Mouse (Mus musculus) midbrain, embryonic 14.5 days (tissue): ENCODE results near the gene Armh3. TPM values are rescaled to one million over a fixed set of nuclear protein-coding genes. Genes with fewer than 3 reads are reported as not detected.

Source experiments
- ATAC-seq: fragments of 200-750 bp; cut with Nextera tagmentation; 2 replicates; pipeline ENCODE4 v1.8.0; 2017; ENCODE audit warnings: moderate number of reproducible peaks, moderate library complexity; ENCODE audit not compliant: low FRiP score, low TSS enrichment
- DNase-seq: peaks from one replicate; pipeline ENCODE4 v3.0.0-alpha.2; 2015
- H3K27ac ChIP-seq: fragments of 300-500 bp; sonication (generic); replicated peaks from 2 replicates; pipeline ENCODE4 v1.5.1; 2014; ENCODE audit warnings: mild to moderate bottlenecking, low read depth, low read length, moderate library complexity
- H3K27me3 ChIP-seq: fragments of 300-500 bp; sonication (generic); 2 replicates; pipeline ENCODE4 v1.6.1; 2014; ENCODE audit warnings: low read length, control low read depth, mixed read lengths; ENCODE audit not compliant: control insufficient read depth, insufficient read depth
- H3K36me3 ChIP-seq: fragments of 300-500 bp; sonication (generic); 2 replicates; pipeline ENCODE4 v1.6.1; 2014; ENCODE audit warnings: low read length, control low read depth; ENCODE audit not compliant: control insufficient read depth, insufficient read depth
- H3K4me1 ChIP-seq: fragments of 300-500 bp; sonication (generic); 2 replicates; pipeline ENCODE4 v1.6.1; 2014; ENCODE audit warnings: mild to moderate bottlenecking, antibody characterized with exemption, low read length, control low read depth; ENCODE audit not compliant: control insufficient read depth, insufficient read depth
- H3K4me2 ChIP-seq: fragments of 300-500 bp; sonication (generic); 2 replicates; pipeline ENCODE4 v1.6.1; 2014; ENCODE audit warnings: mild to moderate bottlenecking, low read length, moderate library complexity
- H3K4me3 ChIP-seq: fragments of 300-500 bp; sonication (generic); replicated peaks from 2 replicates; pipeline ENCODE4 v1.5.1; 2014; ENCODE audit warnings: low read depth, low read length
- H3K9ac ChIP-seq: fragments of 300-500 bp; sonication (generic); replicated peaks from 2 replicates; pipeline ENCODE4 v1.6.1; 2014; ENCODE audit warnings: mild to moderate bottlenecking, low read length, moderate library complexity
- H3K9me3 ChIP-seq: fragments of 300-500 bp; sonication (generic); 2 replicates; pipeline ENCODE4 v1.6.1; 2016; ENCODE audit warnings: low read length, control low read depth, mixed read lengths; ENCODE audit not compliant: control insufficient read depth
- WGBS: fragments of 180-500 bp; shearing (Covaris S2); extraction: QIAGEN DNeasy Blood & Tissue Kit; methylation state at CpG from one replicate; pipeline ENCODE4 v1.1.7; 2014; 5-methylcytosine and 5-hydroxymethylcytosine counted together
- polyA plus RNA-seq: library from polyadenylated mRNA; unstranded; fragments of >200 nt; fragmentation: Nextera tagmentation; extraction: Ambion mirVana; gene quantifications from 2 replicates; pipeline ENCODE4 v1.2.1, GENCODE M21; 2014

The Armh3 gene
- polyA plus RNA-seq, 1 experiment from 2014 or later: 21.8 TPM

- ATAC-seq (no peak), DNase-seq (no peak)
- Histone ChIP-seq H3K4me1 (no peaks in the 10 kb centered on the region), H3K36me3 (peaks cover 46% of the 10 kb centered on the region), H3K9me3 (no peaks in the 10 kb centered on the region), H3K9ac (no peak overlapping the region), H3K4me3 (no peak overlapping the region), H3K27me3 (no peaks in the 10 kb centered on the region), H3K27ac (no peak overlapping the region), H3K4me2 (no peak overlapping the region)
- 95% methylated on average over 1 of the region's 1 CpGs for WGBS
Measured at GRCm38 (mm10) chr19:46029652-46030051, 31.4 kb upstream of the Armh3 start.

- H3K4me3 ChIP-seq: no peak overlapping the region
- DNase-seq: no peak
- WGBS: 77% methylated on average over 11 of the region's 11 CpGs
Measured at GRCm38 (mm10) chr19:46028747-46029320, 30.5 kb upstream of the Armh3 start.

GRCm38 (mm10) chr19:46026567-46026966 is 28.3 kb upstream of the Armh3 start:
- no peak for ATAC-seq
- H3K9ac ChIP-seq: no peak overlapping the region
- no peaks in the 10 kb centered on the region for H3K4me1 ChIP-seq
- peaks cover 15% of the 10 kb centered on the region for H3K36me3 ChIP-seq
- no peak overlapping the region for H3K4me2 ChIP-seq
- no peaks in the 10 kb centered on the region for H3K9me3 ChIP-seq
- H3K4me3 ChIP-seq: no peak overlapping the region
- H3K27ac ChIP-seq: no peak overlapping the region
- DNase-seq: no peak
- H3K27me3 ChIP-seq: no peaks in the 10 kb centered on the region
- 53% methylated on average over 8 of the region's 8 CpGs for WGBS

More at GRCm38 (mm10) chr19:46028747-46029320, 30.5 kb upstream of the Armh3 start:
- ATAC-seq: no peak
- no peaks in the 10 kb centered on the region for H3K9me3 ChIP-seq
- peaks cover 38% of the 10 kb centered on the region for H3K36me3 ChIP-seq
- H3K4me2 ChIP-seq: no peak overlapping the region
- H3K4me1 ChIP-seq: no peaks in the 10 kb centered on the region
- no peak overlapping the region for H3K9ac ChIP-seq
- no peaks in the 10 kb centered on the region for H3K27me3 ChIP-seq
- no peak overlapping the region for H3K27ac ChIP-seq

GRCm38 (mm10) chr19:46024959-46025358 is 26.7 kb upstream of the Armh3 start:
- H3K4me1 ChIP-seq: no peaks in the 10 kb centered on the region
- H3K4me3 ChIP-seq: no peak overlapping the region
- 80% methylated on average over 6 of the region's 6 CpGs for whole genome bisulfite sequencing
- no peaks in the 10 kb centered on the region for H3K9me3 ChIP-seq
- no peak overlapping the region for H3K4me2 ChIP-seq
- no peak overlapping the region for H3K9ac ChIP-seq
- no peak overlapping the region for H3K27ac ChIP-seq
- 0 out of 2 replicates have a peak, but pooled peaks cover under 1% of the 10 kb centered on the region for H3K36me3 ChIP-seq
- no peak for ATAC-seq
- H3K27me3 ChIP-seq: no peaks in the 10 kb centered on the region
- DNase-seq: no peak

GRCm38 (mm10) chr19:46016023-46016422 is 17.7 kb upstream of the Armh3 start:
- no peak overlapping the region for H3K4me3 ChIP-seq
- H3K4me1 ChIP-seq: no peaks in the 10 kb centered on the region
- no peak for ATAC-seq
- H3K9me3 ChIP-seq: no peaks in the 10 kb centered on the region
- no peak overlapping the region for H3K4me2 ChIP-seq
- DNase-seq: no peak
- H3K36me3 ChIP-seq: no peaks in the 10 kb centered on the region
- H3K27me3 ChIP-seq: no peaks in the 10 kb centered on the region
- H3K9ac ChIP-seq: no peak overlapping the region
- WGBS: 47% methylated on average over 2 of the region's 2 CpGs
- H3K27ac ChIP-seq: no peak overlapping the region

GRCm38 (mm10) chr19:46014572-46015178 is 16.4 kb upstream of the Armh3 start:
- Histone ChIP-seq H3K9me3 (no peaks in the 10 kb centered on the region), H3K36me3 (no peaks in the 10 kb centered on the region), H3K27ac (no peak overlapping the region), H3K9ac (no peak overlapping the region), H3K4me1 (no peaks in the 10 kb centered on the region), H3K27me3 (no peaks in the 10 kb centered on the region), H3K4me2 (no peak overlapping the region), H3K4me3 (no peak overlapping the region)
- 40% methylated on average over 12 of the region's 12 CpGs for WGBS
- no peak for ATAC-seq
- peak; percentile 90 for DNase-seq

GRCm38 (mm10) chr19:46005680-46006079 is 7.4 kb upstream of the Armh3 start:
- H3K4me2 ChIP-seq: no peak overlapping the region
- H3K4me1 ChIP-seq: peaks cover 10% of the 10 kb centered on the region; the same call in 1 of the 2 replicates
- H3K9ac ChIP-seq: no peak overlapping the region
- no peaks in the 10 kb centered on the region for H3K36me3 ChIP-seq
- no peak for DNase-seq
- no peak overlapping the region for H3K4me3 ChIP-seq
- H3K27ac ChIP-seq: no peak overlapping the region
- peaks cover 10% of the 10 kb centered on the region; the same call in 1 of the 2 replicates for H3K27me3 ChIP-seq
- no peaks in the 10 kb centered on the region for H3K9me3 ChIP-seq
- no peak for ATAC-seq
- 89% methylated on average over 7 of the region's 7 CpGs for WGBS

GRCm38 (mm10) chr19:46004814-46005466 is 6.7 kb upstream of the Armh3 start:
- 61% methylated on average over 17 of the region's 17 CpGs for WGBS
- no peak for ATAC-seq

More at GRCm38 (mm10) chr19:46004814-46005466, 6.7 kb upstream of the Armh3 start:
- no peak for DNase-seq
- H3K9ac ChIP-seq: no peak overlapping the region
- H3K4me1 ChIP-seq: peaks cover 10% of the 10 kb centered on the region; the same call in 1 of the 2 replicates
- H3K4me3 ChIP-seq: no peak overlapping the region
- H3K27ac ChIP-seq: no peak overlapping the region
- H3K27me3 ChIP-seq: peaks cover 10% of the 10 kb centered on the region; the same call in 1 of the 2 replicates
- no peak overlapping the region for H3K4me2 ChIP-seq
- no peaks in the 10 kb centered on the region for H3K9me3 ChIP-seq
- H3K36me3 ChIP-seq: no peaks in the 10 kb centered on the region
